Mouse (Mus musculus) midbrain, embryonic 14.5 days (tissue): ENCODE results near the gene Tle4. TPM values are rescaled to one million over a fixed set of nuclear protein-coding genes. Genes with fewer than 3 reads are reported as not detected.

Experiments
- ATAC-seq: fragments of 200-750 bp; cut with Nextera tagmentation; 2 replicates; pipeline ENCODE4 v1.8.0; 2017; ENCODE audit warnings: moderate number of reproducible peaks, moderate library complexity; ENCODE audit not compliant: low FRiP score, low TSS enrichment
- DNase-seq: peaks from one replicate; pipeline ENCODE4 v3.0.0-alpha.2; 2015
- H3K27ac ChIP-seq: fragments of 300-500 bp; sonication (generic); replicated peaks from 2 replicates; pipeline ENCODE4 v1.5.1; 2014; ENCODE audit warnings: mild to moderate bottlenecking, low read depth, low read length, moderate library complexity
- H3K27me3 ChIP-seq: fragments of 300-500 bp; sonication (generic); 2 replicates; pipeline ENCODE4 v1.6.1; 2014; ENCODE audit warnings: low read length, control low read depth, mixed read lengths; ENCODE audit not compliant: control insufficient read depth, insufficient read depth
- H3K36me3 ChIP-seq: fragments of 300-500 bp; sonication (generic); 2 replicates; pipeline ENCODE4 v1.6.1; 2014; ENCODE audit warnings: low read length, control low read depth; ENCODE audit not compliant: control insufficient read depth, insufficient read depth
- H3K4me1 ChIP-seq: fragments of 300-500 bp; sonication (generic); 2 replicates; pipeline ENCODE4 v1.6.1; 2014; ENCODE audit warnings: mild to moderate bottlenecking, antibody characterized with exemption, low read length, control low read depth; ENCODE audit not compliant: control insufficient read depth, insufficient read depth
- H3K4me2 ChIP-seq: fragments of 300-500 bp; sonication (generic); 2 replicates; pipeline ENCODE4 v1.6.1; 2014; ENCODE audit warnings: mild to moderate bottlenecking, low read length, moderate library complexity
- H3K4me3 ChIP-seq: fragments of 300-500 bp; sonication (generic); replicated peaks from 2 replicates; pipeline ENCODE4 v1.5.1; 2014; ENCODE audit warnings: low read depth, low read length
- H3K9ac ChIP-seq: fragments of 300-500 bp; sonication (generic); replicated peaks from 2 replicates; pipeline ENCODE4 v1.6.1; 2014; ENCODE audit warnings: mild to moderate bottlenecking, low read length, moderate library complexity
- H3K9me3 ChIP-seq: fragments of 300-500 bp; sonication (generic); 2 replicates; pipeline ENCODE4 v1.6.1; 2016; ENCODE audit warnings: low read length, control low read depth, mixed read lengths; ENCODE audit not compliant: control insufficient read depth
- WGBS: fragments of 180-500 bp; shearing (Covaris S2); extraction: QIAGEN DNeasy Blood & Tissue Kit; methylation state at CpG from one replicate; pipeline ENCODE4 v1.1.7; 2014; 5-methylcytosine and 5-hydroxymethylcytosine counted together
- polyA plus RNA-seq: library from polyadenylated mRNA; unstranded; fragments of >200 nt; fragmentation: Nextera tagmentation; extraction: Ambion mirVana; gene quantifications from 2 replicates; pipeline ENCODE4 v1.2.1, GENCODE M21; 2014

Gene Tle4
- polyA plus RNA-seq, 1 experiment from 2014 or later, result 34.5 TPM

DNA sequence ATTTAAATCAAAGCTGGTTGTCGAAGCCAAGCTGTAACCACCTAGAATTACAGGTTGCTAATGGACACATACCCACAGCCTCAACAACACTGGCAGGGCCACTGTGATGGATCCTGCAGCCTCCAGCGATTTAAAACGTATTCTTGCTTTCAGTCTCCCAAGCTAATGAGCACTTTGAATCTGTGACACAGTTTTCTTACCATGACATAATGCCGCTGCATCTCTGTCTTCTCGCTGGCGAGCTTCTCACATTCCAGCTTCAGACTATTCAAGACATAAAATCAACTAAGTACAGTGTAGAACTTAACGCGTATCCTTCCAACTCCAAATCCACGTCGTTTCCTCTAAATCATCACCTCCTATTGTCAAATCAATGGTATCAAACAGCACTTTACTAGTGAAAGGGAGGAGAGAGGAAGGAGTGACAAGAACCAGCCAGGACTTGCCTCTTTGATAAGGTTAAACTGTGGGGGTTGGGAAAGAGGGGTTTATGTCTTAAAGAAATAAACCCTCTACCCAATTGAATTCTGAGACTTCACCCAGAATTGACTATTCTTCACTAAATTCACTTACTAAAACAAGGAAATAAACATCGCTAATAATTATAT, 2.4 kb downstream of the Tle4 start:
- peak overlapping the region; percentile 34; the same call in 1 of the 2 replicates for H3K27ac ChIP-seq
- DNase-seq, result peak; percentile 61
- no peak for ATAC-seq

DNA sequence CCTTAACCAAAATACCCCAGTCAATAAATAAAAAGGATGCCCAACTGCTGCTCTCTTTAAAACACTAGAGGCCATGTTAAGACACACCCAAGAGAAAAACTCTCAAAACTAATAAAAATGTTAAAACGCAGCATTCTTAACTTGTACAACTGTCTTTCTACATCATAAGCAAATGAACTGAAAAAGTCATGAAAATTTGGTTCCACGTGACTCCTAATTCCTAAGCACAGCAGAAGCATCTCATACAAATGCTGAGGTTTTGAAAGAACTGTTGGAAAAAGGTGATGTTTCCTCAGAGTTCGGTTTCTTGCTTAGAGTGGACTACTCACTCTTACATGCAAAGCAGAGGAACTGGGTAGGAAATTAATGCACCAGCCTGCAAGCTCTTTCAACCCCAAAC, 3.3 kb downstream of the Tle4 start:
- ATAC-seq, result no peak
- H3K4me1 ChIP-seq, result peaks cover 39% of the 10 kb centered on the region
- 54% methylated on average over 3 of the region's 3 CpGs for WGBS
- no peak overlapping the region for H3K27ac ChIP-seq
- H3K9ac ChIP-seq, result peak overlapping the region; percentile 34; the same call in 1 of the 2 replicates
- H3K4me2 ChIP-seq, result peak overlapping the region; percentile 55
- H3K36me3 ChIP-seq, result peaks cover 4% of the 10 kb centered on the region; the same call in 1 of the 2 replicates
- peak overlapping the region; percentile 79 for H3K4me3 ChIP-seq
- no peaks in the 10 kb centered on the region for H3K9me3 ChIP-seq
- peaks cover 5% of the 10 kb centered on the region; the same call in 1 of the 2 replicates for H3K27me3 ChIP-seq
- peak; percentile 15 for DNase-seq

More for the DNA sequence above, 2.4 kb downstream of the Tle4 start:
- 0 out of 2 replicates have a peak, but pooled peaks cover 4% of the 10 kb centered on the region for H3K36me3 ChIP-seq
- H3K4me2 ChIP-seq, result peak overlapping the region; percentile 55
- peaks cover 39% of the 10 kb centered on the region for H3K4me1 ChIP-seq
- no peaks in the 10 kb centered on the region for H3K9me3 ChIP-seq
- peak overlapping the region; percentile 34; the same call in 1 of the 2 replicates for H3K9ac ChIP-seq
- H3K4me3 ChIP-seq, result peak overlapping the region; percentile 79
- WGBS, result 7% methylated on average over 11 of the region's 11 CpGs
- H3K27me3 ChIP-seq, result peaks cover 4% of the 10 kb centered on the region

DNA sequence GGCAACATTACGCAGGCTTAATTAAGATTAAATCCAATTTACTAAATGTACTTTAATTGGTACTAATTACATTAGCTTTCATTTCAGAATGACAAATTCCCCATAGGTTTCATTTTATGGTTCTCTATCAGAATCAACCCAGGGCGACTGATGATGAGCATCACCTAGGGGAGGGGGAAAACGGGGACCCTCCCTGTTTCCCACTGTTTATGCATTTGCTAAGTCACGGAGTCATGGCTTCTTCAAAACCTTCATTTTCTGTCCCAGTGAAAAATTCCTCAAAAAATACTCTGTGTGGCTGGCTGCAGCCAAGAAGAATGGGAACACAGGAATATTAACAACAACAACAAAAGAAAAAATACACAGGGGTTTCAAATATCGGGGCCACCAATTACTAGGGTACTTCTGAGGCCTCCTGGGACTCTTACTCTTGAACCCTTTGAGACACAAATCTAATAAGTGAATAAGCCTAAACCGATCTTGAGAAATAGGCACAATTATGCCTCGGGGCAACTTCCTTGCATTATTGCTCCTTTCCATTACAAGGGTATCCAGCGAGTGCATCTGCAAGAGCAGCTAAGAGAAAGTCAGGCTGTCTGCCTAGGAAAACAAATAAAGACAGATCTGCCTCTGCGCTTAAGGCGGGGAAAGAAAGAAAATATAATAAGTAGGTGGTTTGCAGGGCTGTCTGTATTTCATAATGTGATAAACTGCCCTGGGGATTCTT, 5.9 kb downstream of the Tle4 start:
- Histone ChIP-seq H3K36me3 (peaks cover 4% of the 10 kb centered on the region; the same call in 1 of the 2 replicates), H3K4me3 (peak overlapping the region; percentile 17; the same call in 1 of the 2 replicates), H3K9me3 (no peaks in the 10 kb centered on the region), H3K4me2 (peak overlapping the region; percentile 55), H3K9ac (no peak overlapping the region), H3K27me3 (peaks cover 5% of the 10 kb centered on the region; the same call in 1 of the 2 replicates), H3K4me1 (peaks cover 44% of the 10 kb centered on the region), H3K27ac (no peak overlapping the region)
- DNase-seq (peak; percentile 69), ATAC-seq (no peak)
- 51% methylated on average over 10 of the region's 10 CpGs for WGBS

DNA sequence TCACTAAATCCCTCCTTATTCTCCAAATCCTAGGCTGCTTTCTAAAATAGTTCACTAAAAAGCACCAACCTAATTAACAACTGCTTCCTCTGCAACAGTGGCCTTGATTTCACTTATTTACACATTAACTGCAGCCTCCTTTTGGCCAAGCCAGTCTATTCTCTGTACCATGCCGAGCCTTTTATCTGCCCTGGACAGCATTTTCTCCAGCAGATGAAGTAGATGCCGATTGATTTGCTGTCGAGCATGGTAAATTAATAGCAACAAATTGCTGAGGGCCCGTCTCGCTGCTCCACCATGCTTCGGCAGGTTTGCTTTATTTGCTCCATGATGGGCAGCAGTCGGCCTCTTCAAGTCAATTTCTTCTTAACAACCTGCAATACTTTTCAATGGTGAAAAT, 7.7 kb downstream of the Tle4 start:
- Histone ChIP-seq H3K27ac (no peak overlapping the region), H3K9me3 (no peaks in the 10 kb centered on the region), H3K36me3 (peaks cover 9% of the 10 kb centered on the region), H3K27me3 (peaks cover 5% of the 10 kb centered on the region; the same call in 1 of the 2 replicates), H3K4me1 (peaks cover 44% of the 10 kb centered on the region), H3K4me2 (peak overlapping the region; percentile 35), H3K9ac (no peak overlapping the region), H3K4me3 (no peak overlapping the region)
- ATAC-seq (no peak), DNase-seq (peak; percentile 38)
- WGBS, result 34% methylated on average over 7 of the region's 7 CpGs

DNA sequence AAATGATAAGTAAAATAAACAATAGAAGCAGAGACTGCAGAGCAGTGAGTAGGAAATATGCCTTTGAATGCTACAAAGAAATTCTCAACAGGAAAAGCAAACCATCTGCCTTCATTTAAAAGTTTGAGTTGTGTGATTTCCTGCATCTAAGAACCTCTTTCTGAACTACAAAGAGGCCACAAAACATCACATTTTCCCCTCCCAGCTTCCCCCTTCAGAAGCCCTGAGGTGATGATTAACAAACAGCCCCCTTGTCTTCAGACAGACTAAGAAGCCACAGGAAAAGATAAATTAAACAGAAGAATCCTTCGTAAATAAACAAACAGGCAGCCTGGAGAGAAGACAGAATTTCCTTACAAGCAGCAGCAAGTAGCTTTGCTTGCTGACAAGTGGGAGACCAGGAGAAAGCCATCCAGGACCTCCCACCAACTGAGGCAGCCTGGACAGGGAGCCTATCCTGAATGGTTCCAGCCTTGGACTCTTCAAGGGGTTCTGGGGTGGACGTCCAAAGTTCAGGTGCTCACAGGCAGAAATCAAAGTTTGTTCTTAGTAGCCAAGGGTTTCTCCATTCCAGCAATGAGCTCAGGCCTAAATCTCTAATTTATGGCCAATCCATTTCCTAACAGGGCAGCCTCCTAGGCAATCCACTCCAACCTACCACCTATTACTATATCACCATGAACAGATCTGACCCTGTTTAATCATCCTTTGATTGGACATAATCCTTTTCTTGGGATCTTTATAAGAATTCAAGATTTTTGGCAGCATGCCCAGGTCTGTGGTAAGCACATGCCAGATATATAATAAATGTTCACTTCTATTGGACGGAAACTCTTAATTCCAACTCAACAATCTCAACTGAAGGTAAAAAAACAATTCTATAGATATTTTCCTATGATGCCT, 9.4 kb downstream of the Tle4 start:
- Histone ChIP-seq H3K4me1 (peaks cover 31% of the 10 kb centered on the region), H3K4me3 (no peak overlapping the region), H3K36me3 (peaks cover 9% of the 10 kb centered on the region), H3K9ac (no peak overlapping the region), H3K9me3 (no peaks in the 10 kb centered on the region), H3K4me2 (no peak overlapping the region), H3K27me3 (peaks cover 5% of the 10 kb centered on the region; the same call in 1 of the 2 replicates), H3K27ac (no peak overlapping the region)
- DNase-seq, result peak; percentile 65
- WGBS, result 42% methylated on average over 3 of the region's 3 CpGs
- ATAC-seq, result no peak

DNA sequence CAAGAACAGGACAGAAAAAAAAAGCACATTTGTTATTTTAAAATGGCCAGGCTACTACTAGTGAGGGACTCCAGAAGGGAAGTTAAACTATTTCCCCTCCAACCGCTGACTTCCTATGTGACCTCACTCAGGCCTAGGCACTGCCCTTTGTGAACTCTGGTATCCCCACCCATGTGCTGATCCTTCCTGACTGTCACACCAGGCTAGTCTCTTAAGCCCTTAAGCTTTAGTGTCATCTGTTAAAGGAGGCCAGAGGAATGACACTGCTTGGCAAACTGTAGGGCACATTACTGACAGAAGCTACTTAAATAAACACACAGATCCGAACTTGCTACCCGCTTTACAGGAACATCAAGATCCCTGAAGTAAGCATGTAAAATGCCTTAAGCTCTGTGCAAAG, 11.7 kb downstream of the Tle4 start:
- peaks cover 7% of the 10 kb centered on the region for H3K36me3 ChIP-seq
- WGBS, result 79% methylated on average over 3 of the region's 3 CpGs
- ATAC-seq, result no peak
- H3K9me3 ChIP-seq, result no peaks in the 10 kb centered on the region
- H3K9ac ChIP-seq, result no peak overlapping the region
- DNase-seq, result no peak
- no peak overlapping the region for H3K4me2 ChIP-seq
- no peak overlapping the region for H3K4me3 ChIP-seq
- peaks cover 5% of the 10 kb centered on the region; the same call in 1 of the 2 replicates for H3K27me3 ChIP-seq
- peaks cover 21% of the 10 kb centered on the region for H3K4me1 ChIP-seq
- H3K27ac ChIP-seq, result no peak overlapping the region

DNA sequence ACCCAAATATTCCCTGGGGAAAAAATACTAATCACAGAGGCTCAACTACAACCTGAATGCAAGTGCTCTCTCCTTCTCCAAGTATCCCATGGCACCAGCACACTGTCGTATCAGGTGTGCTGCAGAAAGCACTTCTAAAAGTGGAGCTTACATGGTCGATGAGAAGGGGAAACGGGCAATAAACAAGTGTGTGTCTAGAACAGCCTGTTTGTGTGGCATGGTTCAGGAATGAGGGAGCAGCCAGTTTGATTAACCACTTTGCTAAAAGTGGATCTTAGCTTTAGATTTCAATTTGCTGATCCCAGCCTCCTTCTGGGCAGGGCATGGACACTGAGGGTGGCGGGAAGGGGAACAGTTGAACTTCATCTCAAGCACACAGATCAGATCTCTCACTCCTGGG, 12.1 kb downstream of the Tle4 start:
- WGBS, result 90% methylated on average over 4 of the region's 4 CpGs
- Histone ChIP-seq H3K9me3 (no peaks in the 10 kb centered on the region), H3K4me1 (peaks cover 19% of the 10 kb centered on the region), H3K4me2 (no peak overlapping the region), H3K4me3 (no peak overlapping the region), H3K27me3 (peaks cover 5% of the 10 kb centered on the region; the same call in 1 of the 2 replicates), H3K27ac (no peak overlapping the region), H3K36me3 (peaks cover 5% of the 10 kb centered on the region), H3K9ac (no peak overlapping the region)
- DNase-seq (no peak), ATAC-seq (no peak)

DNA sequence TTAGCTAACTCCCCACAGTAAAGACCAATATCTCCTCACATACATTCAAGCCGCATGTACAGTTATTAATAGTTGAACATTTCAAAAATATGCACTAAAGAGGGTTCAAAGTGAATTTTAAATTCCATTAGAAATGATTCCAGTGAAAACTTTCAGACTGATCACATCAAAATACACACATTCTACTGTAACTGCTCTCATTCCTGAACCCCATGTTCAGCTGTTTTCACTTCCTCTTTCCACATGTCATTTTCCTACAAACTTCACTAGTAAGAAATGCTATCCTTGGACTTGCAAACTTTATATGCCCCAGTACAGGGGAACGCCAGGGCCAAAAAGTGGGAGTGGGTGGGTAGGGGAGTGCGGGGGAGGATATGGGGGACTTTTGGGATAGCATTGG, 12.6 kb downstream of the Tle4 start:
- Histone ChIP-seq H3K4me1 (peaks cover 14% of the 10 kb centered on the region), H3K4me2 (no peak overlapping the region), H3K9ac (no peak overlapping the region), H3K27me3 (peaks cover 2% of the 10 kb centered on the region; the same call in 1 of the 2 replicates), H3K9me3 (no peaks in the 10 kb centered on the region), H3K4me3 (no peak overlapping the region), H3K27ac (no peak overlapping the region), H3K36me3 (peaks cover 5% of the 10 kb centered on the region)
- DNase-seq, result no peak
- ATAC-seq, result no peak
- 98% methylated on average over 3 of the region's 3 CpGs for WGBS
